Mouse (Mus musculus) gastrocnemius, postnatal 10 days (tissue): ENCODE data around the gene Dlat. TPM values are rescaled to one million over a fixed set of nuclear protein-coding genes. Genes with fewer than 3 reads are reported as not detected.
"Not testable (repeated sequence)": the region's sequence is repeated elsewhere in the genome, so short reads cannot be mapped to it uniquely, and the experiment has no call there.

Experiments used
- DNase-seq: peaks from one replicate; pipeline ENCODE4 v3.0.0; 2021; ENCODE audit warnings: mixed read lengths
- total RNA-seq, 2 experiments: library from RNA; stranded (reverse); gene quantifications; 2 replicates each; pipeline ENCODE4 v1.2.3; 2021

Gene Dlat
- total RNA-seq, 2 experiments from 2014 or later: 196 to 235 TPM

DNA sequence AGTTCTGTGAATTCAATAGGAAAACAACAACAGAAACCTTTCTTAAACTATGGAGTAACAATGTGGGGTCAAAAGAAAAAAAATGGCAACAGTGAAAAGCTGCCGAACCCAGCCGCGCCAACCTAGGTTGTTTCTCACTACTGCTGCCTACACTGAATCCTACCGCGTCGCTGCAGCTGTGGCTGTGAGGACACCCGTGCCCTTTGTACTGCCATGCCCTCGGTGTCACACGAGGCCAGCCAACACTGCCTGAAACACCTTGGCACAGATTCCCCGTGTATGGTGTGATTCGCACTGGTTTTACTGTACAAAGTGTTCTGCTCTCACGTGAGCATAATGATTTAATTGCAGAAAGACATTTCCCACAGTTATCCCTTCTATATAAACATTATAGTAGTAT is 851 bp upstream of the Dlat start:
- DNase-seq: peak; percentile 22

DNA sequence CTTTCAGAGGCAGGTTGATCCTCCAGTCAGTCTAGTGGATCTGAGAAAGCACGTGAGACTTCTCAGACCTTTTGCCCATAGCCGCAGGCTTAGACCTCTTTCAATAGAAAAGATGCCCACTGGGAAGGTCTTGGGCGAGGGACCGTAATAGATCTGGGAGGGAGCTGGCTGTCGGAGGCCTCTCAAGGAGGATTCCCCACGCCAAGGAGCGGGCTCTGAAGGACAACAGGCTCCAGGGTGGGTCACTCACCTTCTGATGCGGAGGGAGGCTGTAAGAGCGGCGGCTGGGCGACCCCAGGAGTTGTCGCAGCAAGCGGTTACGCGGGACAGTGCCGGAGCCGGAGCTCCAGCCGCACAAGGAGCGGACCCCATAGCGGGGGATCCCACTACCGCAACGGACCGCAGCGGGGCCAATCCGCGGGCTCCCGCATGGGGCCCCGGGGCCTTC is 615 bp downstream of the Dlat start:
- no peak for DNase-seq

DNA sequence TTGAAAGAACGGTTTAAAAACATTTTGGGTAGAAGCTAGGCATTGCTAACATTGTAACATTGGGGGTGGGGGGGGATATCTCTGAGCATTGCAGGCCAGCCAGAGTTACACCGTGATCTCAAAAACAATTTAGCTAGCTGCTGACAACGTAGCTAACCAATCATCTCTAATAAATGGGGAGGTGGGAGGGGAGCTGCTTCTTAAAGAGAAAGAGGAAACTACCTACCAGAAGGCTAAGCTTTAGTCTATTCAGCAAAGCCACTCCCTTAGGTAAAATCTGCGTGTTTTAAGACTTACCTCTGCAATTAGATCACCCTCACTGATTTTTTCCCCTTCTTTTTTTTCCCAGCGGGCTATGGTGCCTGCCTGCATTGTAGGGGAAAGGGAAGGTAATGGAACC is 1.2 kb downstream of the Dlat start:
- no peak for DNase-seq

DNA sequence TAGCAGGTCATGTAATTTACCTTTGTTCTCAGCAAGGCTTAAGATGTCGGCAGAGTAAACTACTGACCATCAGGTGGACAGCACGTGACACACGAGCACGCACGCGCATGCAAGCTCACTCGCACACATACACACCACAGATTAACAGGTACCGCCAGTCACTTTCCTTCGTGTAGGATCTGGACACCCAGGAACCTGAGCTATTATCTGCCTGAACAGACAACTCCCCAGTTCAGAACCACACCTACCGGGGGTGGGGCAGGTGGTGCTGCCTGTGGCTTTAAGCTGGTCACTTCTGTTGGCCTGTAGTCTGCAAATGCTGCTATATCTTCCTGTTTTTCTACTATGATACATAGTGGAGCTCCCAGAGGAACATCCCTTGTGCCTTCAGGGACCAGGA is 9.1 kb downstream of the Dlat start:
- no peak for DNase-seq

DNA sequence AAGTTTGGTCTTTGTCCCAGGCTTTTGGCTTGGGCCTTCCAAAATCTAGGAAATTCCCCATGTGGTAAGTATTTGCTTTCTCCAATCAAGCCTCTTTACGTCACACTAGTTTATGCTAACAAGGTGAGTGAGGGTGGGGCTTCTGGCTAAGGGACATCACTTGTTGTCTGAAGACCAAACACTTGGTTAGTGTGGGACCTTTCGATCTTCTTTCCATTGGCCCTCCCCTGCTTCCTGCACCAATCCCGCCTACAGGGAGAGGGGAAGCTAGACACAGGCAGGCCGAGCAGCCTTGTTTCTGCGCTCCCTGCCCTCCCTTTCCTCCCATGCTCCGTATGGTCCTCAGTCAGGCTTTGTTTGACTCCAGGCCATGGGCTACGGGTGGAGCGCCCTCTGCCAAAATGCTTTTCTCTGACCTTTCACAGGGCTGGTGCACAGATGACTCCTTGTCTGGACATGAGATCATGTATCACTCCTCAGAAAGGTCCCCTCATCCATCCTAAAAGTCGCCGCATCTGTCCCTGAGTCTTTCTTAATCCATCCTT is 12.7 kb downstream of the Dlat start:
- DNase-seq: no peak

DNA sequence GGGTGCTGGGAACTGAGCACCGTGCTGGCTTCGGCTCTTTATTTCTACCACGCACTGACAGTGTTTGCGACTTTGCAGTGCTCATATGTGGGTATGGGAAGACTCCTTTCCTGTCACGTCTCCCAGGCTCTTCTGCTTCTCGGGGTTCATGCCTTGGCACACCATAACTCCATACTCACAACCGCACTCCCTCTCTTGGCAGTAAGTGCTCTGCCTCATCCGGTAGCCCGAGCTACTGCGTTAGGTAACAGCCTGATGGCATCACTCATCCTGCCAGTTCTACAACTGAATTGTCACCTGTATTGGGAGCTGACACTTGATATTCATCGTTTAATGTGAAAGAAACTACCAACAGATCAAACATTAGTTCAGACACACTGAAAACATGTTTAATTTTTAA is 25.3 kb downstream of the Dlat start:
- no peak for DNase-seq

DNA sequence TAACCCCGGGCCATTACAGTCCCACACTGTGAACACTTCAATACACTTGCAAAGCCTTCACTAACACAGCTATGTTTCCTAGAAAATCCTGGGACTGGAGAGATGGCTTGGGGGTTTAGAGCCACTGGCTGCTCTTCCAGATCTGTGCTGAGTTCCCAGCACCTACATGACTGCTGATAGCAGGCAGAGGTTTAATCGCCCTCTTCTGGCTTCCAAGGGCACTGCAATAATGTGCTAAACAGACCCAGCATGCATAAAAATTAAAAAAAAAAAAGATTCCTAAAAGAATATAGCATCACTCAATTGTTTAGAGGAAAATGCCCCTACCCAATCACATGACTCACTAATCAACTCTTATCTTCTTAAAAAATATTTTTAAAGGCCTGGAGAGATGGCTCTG is 26.5 kb downstream of the Dlat start:
- no peak for DNase-seq

DNA sequence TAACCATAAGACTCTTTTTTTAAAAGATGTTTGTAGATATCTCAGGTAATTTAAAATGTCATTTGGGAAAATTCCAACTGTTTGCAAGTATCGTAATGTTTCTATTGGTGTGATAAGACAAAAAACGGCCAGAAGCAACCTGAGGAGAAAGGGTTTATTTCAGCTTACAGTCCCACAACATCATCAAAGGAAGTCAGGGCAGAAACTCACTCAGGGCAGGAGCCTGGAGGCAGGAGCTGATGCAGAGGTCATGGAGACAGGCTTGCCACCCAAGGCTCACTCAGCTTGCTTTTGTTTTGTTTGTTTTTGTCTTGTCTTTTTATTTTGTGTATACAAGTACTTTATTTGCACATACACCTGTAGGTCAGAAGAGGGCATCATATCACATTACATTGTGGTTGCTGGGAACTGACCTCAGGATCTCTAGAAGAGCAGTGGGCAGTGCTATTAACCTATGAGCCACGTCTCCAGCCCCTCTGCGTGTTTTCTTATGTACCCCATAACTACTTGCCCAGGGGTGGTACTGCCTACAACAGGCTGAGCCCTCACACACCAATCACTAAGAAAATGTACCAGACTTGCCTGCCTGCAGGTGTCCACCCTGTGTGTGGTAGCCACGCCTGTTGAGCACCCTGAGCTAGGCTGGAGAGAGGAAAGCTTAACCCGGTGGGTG is 27.4 kb downstream of the Dlat start:
- no peak for DNase-seq

DNA sequence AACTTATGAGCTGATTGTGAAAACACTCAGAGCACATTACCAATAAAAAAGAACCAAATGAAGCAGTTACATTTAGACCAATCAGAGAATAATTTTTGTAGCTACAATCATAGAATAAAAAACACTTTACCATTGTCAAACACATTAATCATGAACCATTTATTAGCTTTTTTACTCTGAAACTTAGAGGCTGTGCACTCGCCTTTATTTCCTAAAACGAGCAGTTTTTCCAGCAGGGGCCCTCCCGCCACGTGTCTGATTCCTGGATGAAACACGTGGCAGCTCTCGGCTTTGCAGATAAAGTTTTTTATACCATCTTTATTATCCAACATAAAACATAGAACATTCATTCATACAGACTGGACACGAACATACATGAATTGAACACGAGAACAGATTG is 28.7 kb downstream of the Dlat start:
- DNase-seq: not testable (repeated sequence)

DNA sequence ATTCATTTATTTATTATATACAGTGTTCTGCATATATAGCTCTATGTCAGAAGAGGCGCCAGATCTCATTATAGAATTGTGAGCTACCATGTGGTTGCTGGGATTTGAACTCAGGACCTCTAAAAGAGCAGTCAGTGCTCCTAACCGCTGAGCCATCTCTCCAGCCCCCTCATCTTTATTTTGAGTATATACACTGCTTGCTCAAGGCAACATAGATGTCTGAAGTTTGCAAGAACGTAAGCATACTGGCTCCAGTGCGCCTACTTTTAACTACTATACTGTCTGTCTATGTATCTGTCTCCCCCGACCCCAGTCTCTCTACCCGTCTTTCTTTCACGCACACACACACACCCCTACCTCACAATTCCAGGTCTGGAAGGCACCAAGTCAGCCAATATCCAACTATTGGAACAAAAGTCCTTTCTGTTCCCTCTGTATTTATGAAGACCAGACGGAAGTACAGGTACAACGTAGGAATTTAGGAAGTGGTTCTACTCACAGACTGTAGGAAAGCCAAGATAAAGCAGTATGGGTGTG is 41.7 kb downstream of the Dlat start:
- DNase-seq: no peak

DNA sequence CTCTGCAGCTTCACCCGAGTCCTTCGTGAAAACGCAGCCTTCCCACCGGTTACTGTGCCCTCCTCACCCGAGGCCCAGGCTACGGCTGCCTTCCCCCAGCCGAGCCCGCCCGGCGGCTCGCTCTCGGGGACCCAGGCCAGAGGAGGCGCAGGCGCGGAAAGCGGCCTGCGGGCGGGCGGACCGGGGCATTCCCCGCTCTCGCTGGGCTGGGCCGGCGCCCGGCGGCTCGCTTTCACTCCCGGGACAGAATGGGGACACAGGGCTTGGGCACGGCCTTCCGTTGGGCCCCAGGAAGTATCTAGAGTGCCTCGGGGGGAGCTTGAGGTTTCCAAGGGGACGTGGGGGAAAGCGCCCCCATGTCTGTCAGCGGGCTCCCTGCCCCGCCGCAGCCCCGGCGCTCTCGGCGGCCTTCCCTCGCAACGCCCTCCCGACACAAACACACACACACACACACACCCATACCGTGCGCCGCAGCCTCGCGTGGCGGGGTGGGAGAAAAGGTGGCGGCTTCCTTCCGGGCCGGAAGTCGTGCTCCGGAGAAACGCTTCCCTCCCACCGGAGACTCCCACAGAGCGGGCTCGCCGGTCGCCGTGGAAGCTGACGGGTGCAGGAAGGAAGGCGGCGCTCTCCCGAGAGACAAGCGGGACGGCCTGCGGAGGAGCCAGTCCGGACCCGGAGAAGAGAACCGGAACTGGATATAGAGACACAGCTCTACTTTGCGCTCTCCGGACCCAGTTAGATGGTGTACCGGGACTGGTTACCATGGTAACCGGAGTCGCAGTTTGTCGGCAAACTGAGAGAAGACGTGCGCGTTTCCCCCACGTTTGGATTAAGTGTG is 42.6 kb downstream of the Dlat start, which contains the start of the genes Pih1d2 and Nkapd1:
TSS of gene Pih1d2 (plus strand) at position 556 of the 838 bp plus-strand sequence.
TSS of gene Nkapd1 (minus strand) at position 699 of the 838 bp plus-strand sequence.
- peak; percentile 70 for DNase-seq

DNA sequence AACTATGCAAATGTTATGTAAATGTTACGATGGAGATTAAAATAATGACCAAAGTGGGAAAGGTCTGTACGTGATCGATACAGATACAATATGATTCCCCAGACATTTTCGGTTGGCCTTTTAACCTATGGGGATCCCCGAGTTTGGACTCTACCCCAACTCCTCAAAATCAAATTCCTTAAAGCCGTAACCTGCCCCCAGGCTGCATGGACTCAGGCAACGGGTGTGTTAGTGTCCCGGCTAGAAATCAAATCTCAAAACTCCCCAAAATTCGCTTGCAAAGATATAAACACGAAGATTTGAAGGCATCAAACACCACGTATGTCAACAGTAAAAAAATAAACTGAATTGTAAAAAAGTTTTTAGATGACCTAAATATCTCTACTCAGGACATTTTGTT is 43.4 kb downstream of the Dlat start:
- DNase-seq: no peak

DNA sequence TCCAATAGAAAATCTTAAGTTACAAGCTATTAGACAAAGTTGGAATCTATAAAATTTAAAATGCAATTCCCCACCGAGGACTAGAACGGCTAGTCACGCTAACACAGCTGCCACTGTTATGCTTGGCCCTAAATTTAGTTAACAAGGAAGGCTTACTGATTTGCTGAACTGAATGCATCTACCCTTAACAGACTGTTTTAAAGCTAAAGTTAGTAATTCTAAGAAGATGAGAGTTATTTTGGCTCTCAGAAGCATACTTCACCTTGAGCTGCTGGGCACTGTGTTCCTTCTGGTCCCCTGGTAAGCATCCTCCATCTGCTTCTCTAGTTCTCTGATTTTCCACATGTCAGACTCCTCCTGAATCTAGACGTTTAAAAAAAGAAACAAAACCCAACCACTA is 47.5 kb downstream of the Dlat start:
- DNase-seq: no peak

DNA sequence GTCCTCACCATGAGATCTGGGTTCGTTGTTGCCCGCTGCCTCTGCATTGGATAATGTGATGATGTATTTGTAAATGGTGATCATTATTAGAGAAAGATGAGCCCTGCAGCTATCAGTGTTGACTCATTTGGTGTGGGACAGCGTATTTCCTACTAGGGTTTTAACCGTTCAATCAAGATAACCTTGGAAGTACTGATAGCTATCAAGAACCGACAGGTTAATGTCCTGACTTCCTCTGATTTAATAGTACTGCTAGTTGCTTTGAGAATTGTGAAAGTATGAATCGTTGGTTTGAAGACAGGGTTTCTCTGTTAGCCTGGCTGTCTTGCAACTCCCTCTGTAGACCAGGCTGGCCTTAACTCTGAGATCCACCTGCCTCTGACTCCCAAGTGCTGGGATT is 55.2 kb downstream of the Dlat start:
- DNase-seq: no peak

DNA sequence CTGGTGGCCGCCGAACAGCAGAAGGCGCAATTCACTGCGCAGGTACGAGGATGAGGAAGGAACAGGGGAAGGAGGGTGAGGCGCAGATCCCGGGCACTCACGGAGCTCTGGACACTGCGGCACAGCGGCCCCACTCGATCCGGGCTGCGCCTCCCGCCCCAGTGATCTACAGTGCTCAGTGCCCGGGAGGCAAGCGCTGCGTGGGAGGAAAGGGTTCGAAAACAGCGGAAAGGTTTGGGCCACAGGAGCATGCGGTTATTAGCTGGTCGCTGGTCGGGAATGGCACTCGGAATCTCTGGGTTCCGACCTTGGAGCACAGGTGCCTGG is 55.6 kb downstream of the Dlat start:
- no peak for DNase-seq

DNA sequence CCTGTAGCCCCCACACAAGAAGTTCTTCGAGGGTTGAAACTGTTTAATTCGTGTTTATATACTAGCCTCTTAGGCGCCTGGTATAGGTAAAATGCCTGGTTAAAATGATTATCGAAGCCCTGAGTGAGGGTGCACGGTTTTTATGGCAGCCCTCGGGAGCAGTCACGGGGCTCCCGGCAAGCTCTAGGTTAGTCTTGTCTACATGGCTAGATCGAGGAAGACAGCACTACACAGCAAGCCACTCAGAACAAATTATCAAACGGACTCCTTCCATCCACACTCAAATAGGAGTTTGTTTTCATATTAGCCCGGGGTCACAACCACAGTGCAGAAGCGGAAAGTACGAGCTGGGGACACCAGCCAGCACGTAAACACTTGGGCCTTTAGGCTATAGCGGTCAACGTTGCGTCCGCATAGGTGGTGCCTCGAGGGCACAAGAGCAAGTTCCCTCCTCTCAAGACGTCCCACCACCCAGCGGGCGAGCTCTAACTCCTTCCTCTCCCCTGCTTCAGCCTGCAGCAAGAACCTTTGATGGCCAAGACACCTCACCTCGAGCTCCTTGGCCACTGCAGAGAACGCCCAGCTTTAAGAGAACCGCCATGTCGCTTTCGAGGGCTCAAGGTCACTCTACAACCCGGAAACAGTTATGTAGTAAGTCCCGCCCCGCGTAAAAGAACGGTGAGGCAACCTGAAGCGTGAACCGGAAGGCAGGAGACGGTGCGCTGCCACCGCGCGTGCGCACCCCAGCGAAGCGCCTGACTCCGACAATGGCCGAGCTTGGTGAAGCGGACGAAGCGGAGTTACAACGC is 56.2 kb downstream of the Dlat start, which contains the start of the genes Sdhd and Timm8b:
TSS of gene Sdhd (minus strand) at position 624 of the 809 bp plus-strand sequence.
TSS of gene Timm8b (plus strand) at position 722 of the 809 bp plus-strand sequence.
- DNase-seq: peak; percentile 87

DNA sequence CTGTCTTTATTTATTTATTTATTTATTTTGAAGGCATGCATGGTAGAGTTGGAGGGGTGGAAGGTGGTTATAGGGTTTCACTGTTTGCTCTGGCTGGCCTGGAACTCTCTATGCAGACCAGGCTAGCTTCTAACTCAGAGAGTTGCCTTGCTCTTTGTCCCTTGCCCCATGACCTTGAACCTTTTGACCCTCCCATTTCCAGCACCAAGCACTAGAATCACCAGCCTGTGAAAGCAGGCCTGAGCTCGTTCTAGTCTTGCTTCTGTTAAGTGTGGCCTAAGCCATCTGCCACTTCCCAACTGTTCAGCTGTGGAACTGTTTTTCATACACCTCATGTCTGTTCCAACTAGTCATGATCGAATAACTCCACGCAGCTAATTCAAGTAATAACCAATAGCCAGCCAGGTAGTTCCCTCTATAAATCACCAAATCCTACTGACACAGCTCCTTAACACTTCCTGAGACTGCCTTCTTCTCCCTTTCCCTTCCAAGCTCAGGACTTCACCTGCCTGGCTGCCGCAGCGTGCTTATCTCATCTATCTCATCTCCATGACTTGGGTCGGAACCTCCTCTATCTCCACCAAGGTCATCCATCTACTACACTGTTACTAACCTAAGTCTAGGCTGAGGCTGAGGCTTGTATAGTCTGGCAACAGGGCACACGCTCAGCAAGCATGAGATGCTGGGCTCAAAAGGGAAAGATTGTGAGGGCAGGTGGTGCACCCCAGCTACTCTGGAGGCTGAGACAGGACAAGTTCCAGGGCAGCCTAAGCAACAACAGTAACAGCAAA is 57.3 kb downstream of the Dlat start:
- no peak for DNase-seq

DNA sequence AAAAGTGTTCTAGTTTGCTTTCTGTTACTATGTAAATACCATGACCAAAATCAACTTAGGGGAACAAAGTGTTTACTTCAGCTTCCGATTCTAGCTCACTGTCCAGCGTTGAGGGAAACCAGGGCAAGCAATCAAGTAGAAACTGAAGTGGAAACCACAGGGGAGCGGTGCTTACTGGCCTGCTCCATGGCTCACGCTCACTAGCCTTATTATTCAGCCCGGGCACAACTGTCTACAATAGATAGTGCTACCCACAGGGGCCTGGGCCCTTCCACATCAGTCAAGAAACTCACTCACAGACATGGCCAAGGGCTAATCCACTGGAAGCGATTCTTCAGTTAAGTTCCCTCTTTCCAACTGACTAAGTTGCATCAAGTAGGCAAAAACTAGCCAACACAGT is 58.0 kb downstream of the Dlat start:
- DNase-seq: no peak

DNA sequence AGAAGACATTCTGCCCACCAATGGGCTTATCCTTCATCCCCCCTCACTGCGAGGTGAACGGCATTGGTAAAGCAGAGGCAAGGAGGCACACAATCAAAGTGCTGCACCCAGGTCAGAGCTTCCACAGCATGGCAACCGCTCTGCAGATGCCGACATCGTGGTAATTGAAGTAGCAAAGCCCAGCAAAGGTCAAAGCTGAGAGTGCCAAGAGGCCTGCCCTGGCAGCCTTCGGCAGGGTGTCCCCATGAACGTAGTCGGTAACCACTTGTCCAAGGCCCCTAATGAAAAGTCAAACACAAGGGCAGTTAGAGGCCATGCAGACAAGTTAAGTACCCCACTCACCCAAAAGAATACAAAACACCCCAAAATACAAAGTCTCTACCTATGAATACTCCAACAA is 62.6 kb downstream of the Dlat start:
- peak; percentile 17 for DNase-seq

DNA sequence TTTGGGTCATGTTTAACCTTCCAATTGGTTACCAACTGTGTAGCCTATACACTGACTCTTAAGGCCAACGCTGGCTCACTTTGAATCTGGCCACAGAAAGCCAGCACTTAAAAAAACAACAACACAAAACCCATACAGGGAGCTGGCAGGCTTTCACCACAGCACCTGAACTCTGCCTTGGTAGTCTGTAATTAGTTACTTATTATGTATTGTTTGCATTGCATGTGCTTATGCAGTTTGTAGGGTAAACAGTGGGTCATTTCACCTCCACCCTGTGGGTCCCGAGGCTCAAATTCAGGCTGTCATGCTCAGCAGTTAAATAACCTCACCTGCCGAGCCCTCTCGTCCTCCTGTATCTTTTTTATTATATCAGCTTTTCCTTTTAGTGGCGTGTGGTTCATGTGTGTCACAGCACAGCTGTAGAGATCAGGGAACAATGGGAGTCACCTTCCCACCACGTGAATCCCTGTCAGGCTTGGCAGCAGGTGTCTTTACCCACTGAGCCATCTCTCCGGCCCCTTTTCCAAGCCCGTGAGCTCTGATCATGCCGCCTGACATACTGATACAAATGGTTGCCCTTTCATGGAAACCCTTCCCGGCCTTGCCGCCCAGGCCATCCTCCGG is 64.7 kb downstream of the Dlat start:
- no peak for DNase-seq

DNA sequence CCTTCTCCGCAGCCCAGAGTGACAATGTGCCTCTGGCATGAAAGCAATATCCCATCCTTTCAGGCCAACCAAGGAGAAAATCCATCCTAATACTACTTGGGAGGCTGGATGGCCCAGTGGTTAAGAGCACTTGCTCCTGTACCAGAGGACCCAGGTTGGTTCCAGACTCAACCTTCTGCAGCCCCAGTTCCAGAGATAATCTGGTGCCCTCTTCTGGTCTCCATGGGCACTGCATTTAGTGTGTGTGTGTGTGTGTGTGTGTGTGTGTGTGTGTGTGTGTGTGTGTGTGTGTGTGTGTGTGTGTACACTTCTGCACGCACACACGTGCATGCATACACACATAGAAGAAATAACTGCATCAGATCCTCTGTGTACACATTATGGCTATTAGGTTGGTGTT is 66.0 kb downstream of the Dlat start:
- peak; percentile 24 for DNase-seq
